Mouse (Mus musculus) hindbrain, postnatal 0 days (tissue): Measurements from ENCODE around the gene Ap1s3. TPM values are rescaled to one million over a fixed set of nuclear protein-coding genes. Genes with fewer than 3 reads are reported as not detected.

Experiments
- ATAC-seq: fragments of 200-750 bp; cut with Nextera tagmentation; 2 replicates; pipeline ENCODE4 v1.8.0; 2017; ENCODE audit warnings: mild to moderate bottlenecking, moderate TSS enrichment, moderate library complexity
- DNase-seq: peaks from one replicate; pipeline ENCODE4 v3.0.0-alpha.2; 2015; ENCODE audit warnings: low spot score
- H3K27ac ChIP-seq: fragments of 300-500 bp; sonication (generic); 2 replicates; pipeline ENCODE4 v1.5.1; 2014; ENCODE audit warnings: mild to moderate bottlenecking
- H3K27me3 ChIP-seq: fragments of 300-500 bp; sonication (generic); 2 replicates; pipeline ENCODE4 v1.6.1; 2014; ENCODE audit warnings: low read length, mixed read lengths; ENCODE audit not compliant: insufficient read depth
- H3K36me3 ChIP-seq: fragments of 300-500 bp; sonication (generic); 2 replicates; pipeline ENCODE4 v1.6.1; 2014; ENCODE audit warnings: low read length, mixed read lengths; ENCODE audit not compliant: insufficient read depth
- H3K4me1 ChIP-seq: fragments of 300-500 bp; sonication (generic); 2 replicates; pipeline ENCODE4 v1.6.1; 2014; ENCODE audit warnings: antibody characterized with exemption, low read length, mixed read lengths; ENCODE audit not compliant: insufficient read depth
- H3K4me2 ChIP-seq: fragments of 300-500 bp; sonication (generic); 2 replicates; pipeline ENCODE4 v1.6.1; 2014; ENCODE audit warnings: low read depth, mild to moderate bottlenecking, low read length, moderate library complexity, mixed read lengths
- H3K4me3 ChIP-seq: fragments of 300-500 bp; sonication (generic); 2 replicates; pipeline ENCODE4 v1.5.1; 2014; ENCODE audit warnings: low read length
- H3K9ac ChIP-seq: fragments of 300-500 bp; sonication (generic); replicated peaks from 2 replicates; pipeline ENCODE4 v1.6.1; 2014; ENCODE audit warnings: mild to moderate bottlenecking, low read length, moderate library complexity, mixed read lengths
- H3K9me3 ChIP-seq: fragments of 300-500 bp; sonication (generic); 2 replicates; pipeline ENCODE4 v1.6.1; 2016; ENCODE audit warnings: low read length, mixed read lengths
- CTCF ChIP-seq: IDR thresholded peaks from 2 replicates; pipeline ENCODE4 v1.5.1; 2016; ENCODE audit warnings: antibody characterized with exemption, control low read depth, low read depth
- WGBS: fragments of 180-500 bp; shearing (Covaris S2); extraction: QIAGEN DNeasy Blood & Tissue Kit; methylation state at CpG from one replicate; pipeline ENCODE4 v1.1.7; 2014; 5-methylcytosine and 5-hydroxymethylcytosine counted together
- polyA plus RNA-seq: library from polyadenylated mRNA; unstranded; fragments of >200 nt; fragmentation: Nextera tagmentation; extraction: Ambion mirVana; gene quantifications from 2 replicates; pipeline ENCODE4 v1.2.1, GENCODE M21; 2015
- total RNA-seq: library from RNA; depleted of rRNA; stranded (reverse); fragments of >200 nt; gene quantifications from 2 replicates; pipeline ENCODE4 v1.2.3, GENCODE M21; 2014; rRNA removed

Gene Ap1s3
- 1.1 and 2.0 TPM in 2 replicates for total RNA-seq
- 0.15 and 0.16 TPM in 2 replicates for polyA plus RNA-seq

- under 1% methylated on average over 51 of the region's 51 CpGs for WGBS
Measured at GRCm38 (mm10) chr1:79671543-79672337, at the start of gene Ap1s3. Ap1s3 (minus strand) TSS chr1:79671972.

GRCm38 (mm10) chr1:79714152-79714923 lies 42.6 kb upstream of the Ap1s3 start:
- no peak for TF ChIP-seq CTCF
- Histone ChIP-seq H3K36me3 (peaks cover 27% of the 10 kb centered on the region), H3K27me3 (no peaks in the 10 kb centered on the region), H3K4me1 (no peaks in the 10 kb centered on the region), H3K9me3 (no peaks in the 10 kb centered on the region), H3K27ac (no peak overlapping the region), H3K9ac (no peak overlapping the region), H3K4me2 (no peak overlapping the region), H3K4me3 (no peak overlapping the region)
- ATAC-seq (no peak), DNase-seq (no peak)
- WGBS = 88% methylated on average over 13 of the region's 13 CpGs

More at GRCm38 (mm10) chr1:79671543-79672337, at the start of gene Ap1s3:
- Histone ChIP-seq H3K36me3 (no peaks in the 10 kb centered on the region), H3K9me3 (no peaks in the 10 kb centered on the region), H3K27ac (no peak within 1 kb of the TSS), H3K4me2 (peak within 1 kb of the TSS; percentile 88), H3K4me3 (peak within 1 kb of the TSS; percentile 60), H3K4me1 (no peaks in the 10 kb centered on the region), H3K27me3 (no peaks in the 10 kb centered on the region), H3K9ac (peak within 1 kb of the TSS; percentile 31; the same call in 1 of the 2 replicates)
- DNase-seq (peak; percentile 60), ATAC-seq (peak; percentile 92)
- TF ChIP-seq CTCF = no peak

- Histone ChIP-seq H3K4me1 (no peaks in the 10 kb centered on the region), H3K9me3 (no peaks in the 10 kb centered on the region), H3K36me3 (peaks cover 28% of the 10 kb centered on the region), H3K27me3 (no peaks in the 10 kb centered on the region), H3K9ac (no peak overlapping the region), H3K4me2 (no peak overlapping the region), H3K27ac (no peak overlapping the region), H3K4me3 (no peak overlapping the region)
- no peak for TF ChIP-seq CTCF
- WGBS = 87% methylated on average over 5 of the region's 5 CpGs
- no peak for DNase-seq
- ATAC-seq = no peak
Measured at GRCm38 (mm10) chr1:79713081-79713480, 41.3 kb upstream of the Ap1s3 start.

GRCm38 (mm10) chr1:79711147-79712126 lies 39.7 kb upstream of the Ap1s3 start:
- H3K4me3 ChIP-seq = no peak overlapping the region
- no peak overlapping the region for H3K4me2 ChIP-seq
- H3K36me3 ChIP-seq = peaks cover 37% of the 10 kb centered on the region
- WGBS = 74% methylated on average over 18 of the region's 18 CpGs
- ATAC-seq (no peak), DNase-seq (no peak)
- H3K27ac ChIP-seq = no peak overlapping the region
- no peaks in the 10 kb centered on the region for H3K9me3 ChIP-seq
- no peaks in the 10 kb centered on the region for H3K4me1 ChIP-seq
- TF ChIP-seq CTCF = no peak
- H3K9ac ChIP-seq = no peak overlapping the region
- H3K27me3 ChIP-seq = no peaks in the 10 kb centered on the region

GRCm38 (mm10) chr1:79710678-79711077 lies 38.9 kb upstream of the Ap1s3 start:
- peak; percentile 64 for ATAC-seq
- no peak overlapping the region for H3K27ac ChIP-seq

GRCm38 (mm10) chr1:79710216-79710615 lies 38.4 kb upstream of the Ap1s3 start:
- WGBS = 71% methylated on average over 8 of the region's 8 CpGs
- no peak overlapping the region for H3K4me2 ChIP-seq
- H3K4me1 ChIP-seq = no peaks in the 10 kb centered on the region
- no peak overlapping the region for H3K9ac ChIP-seq
- H3K9me3 ChIP-seq = no peaks in the 10 kb centered on the region
- peaks cover 43% of the 10 kb centered on the region for H3K36me3 ChIP-seq
- TF ChIP-seq CTCF = no peak
- H3K27me3 ChIP-seq = no peaks in the 10 kb centered on the region
- H3K4me3 ChIP-seq = no peak overlapping the region
- no peak overlapping the region; the same call in 1 of the 2 replicates for H3K27ac ChIP-seq
- no peak; the same call in 1 of the 2 replicates for ATAC-seq
- DNase-seq = no peak

More at GRCm38 (mm10) chr1:79710678-79711077, 38.9 kb upstream of the Ap1s3 start:
- Histone ChIP-seq H3K4me2 (no peak overlapping the region), H3K9me3 (no peaks in the 10 kb centered on the region), H3K9ac (no peak overlapping the region), H3K4me3 (no peak overlapping the region), H3K4me1 (no peaks in the 10 kb centered on the region), H3K36me3 (peaks cover 43% of the 10 kb centered on the region), H3K27me3 (no peaks in the 10 kb centered on the region)
- 33% methylated on average over 4 of the region's 4 CpGs for whole genome bisulfite sequencing
- DNase-seq = peak; percentile 47
- TF ChIP-seq CTCF = no peak
